Mouse (Mus musculus): ENCODE measurements around the gene Gm26602. TPM values are rescaled to one million over a fixed set of nuclear protein-coding genes. Genes with fewer than 3 reads are reported as not detected.

Gene Gm26602
- total RNA-seq, 2 experiments from 2014 or later: not detected

DNA sequence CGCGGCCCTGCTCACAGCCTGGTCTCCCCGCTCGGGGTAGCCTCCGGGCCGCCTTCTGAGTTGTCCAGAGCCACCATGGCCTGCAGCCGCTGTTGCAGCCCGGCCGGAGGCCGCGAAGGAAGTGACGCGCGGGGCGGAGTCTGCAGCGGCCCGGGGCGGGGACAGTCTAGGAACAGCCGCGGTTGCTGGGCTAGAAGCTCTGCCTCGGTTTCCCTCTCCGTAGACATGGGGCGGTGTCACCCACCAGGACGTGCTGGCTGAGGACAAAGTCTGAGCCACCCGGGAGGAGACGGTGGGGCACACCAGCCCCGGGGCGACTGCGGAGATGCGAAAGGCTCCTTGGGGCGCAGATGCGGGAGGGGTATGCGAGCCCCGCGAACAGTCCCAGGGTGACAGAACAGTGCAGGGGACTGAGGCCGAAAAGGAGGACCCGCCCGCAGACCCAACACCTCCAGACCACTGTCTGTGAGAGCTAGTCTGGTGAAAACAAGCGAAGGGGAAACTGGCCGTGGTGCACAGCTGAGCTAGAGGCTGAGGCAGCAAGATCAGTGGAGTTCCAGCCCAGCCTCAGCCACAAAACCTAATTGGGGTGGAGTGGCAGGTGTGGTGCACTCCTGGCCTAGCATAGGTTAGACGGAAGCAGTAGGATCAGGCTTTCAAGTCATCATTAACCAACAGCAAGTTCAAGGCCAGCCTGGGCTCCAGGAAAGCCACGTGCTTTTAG is 6.3 kb downstream of the Gm26602 start, which contains the start of gene Kiss1r:
Kiss1r (plus strand) TSS at position 164 of the 724 bp plus-strand sequence.
- peak; percentile 73 to 77 for DNase-seq (ENCODE audit: low spot score in 2 of 2)

DNA sequence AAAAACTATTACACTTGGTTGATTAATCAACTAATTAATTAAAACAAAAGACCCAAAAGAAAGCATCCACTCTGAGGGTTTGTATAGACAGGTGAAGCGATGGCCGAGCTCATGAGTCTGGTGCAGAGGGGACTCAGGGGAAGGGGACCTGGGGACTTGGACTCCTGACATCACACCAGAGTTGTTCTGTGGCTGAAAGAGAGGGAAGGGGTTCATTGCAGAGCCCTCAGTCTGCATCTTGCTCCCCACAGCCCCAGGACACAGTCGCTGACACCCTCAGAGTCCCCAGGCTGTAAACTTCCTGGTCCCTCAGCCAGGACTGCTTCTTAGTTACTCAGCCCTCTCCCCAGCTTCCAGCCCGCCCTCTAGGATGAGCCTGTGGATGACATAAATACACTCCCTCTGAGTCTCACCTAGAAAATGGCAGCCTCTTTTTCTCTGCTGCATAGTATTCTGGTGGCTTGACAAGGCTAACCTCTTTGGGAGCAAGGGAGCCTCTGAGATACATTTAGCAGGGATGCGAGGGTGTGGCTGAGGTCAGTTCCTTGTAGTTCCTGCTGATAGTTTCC is 7.0 kb downstream of the Gm26602 start:
- DNase-seq (ENCODE audit: low spot score in 2 of 2): no peak

DNA sequence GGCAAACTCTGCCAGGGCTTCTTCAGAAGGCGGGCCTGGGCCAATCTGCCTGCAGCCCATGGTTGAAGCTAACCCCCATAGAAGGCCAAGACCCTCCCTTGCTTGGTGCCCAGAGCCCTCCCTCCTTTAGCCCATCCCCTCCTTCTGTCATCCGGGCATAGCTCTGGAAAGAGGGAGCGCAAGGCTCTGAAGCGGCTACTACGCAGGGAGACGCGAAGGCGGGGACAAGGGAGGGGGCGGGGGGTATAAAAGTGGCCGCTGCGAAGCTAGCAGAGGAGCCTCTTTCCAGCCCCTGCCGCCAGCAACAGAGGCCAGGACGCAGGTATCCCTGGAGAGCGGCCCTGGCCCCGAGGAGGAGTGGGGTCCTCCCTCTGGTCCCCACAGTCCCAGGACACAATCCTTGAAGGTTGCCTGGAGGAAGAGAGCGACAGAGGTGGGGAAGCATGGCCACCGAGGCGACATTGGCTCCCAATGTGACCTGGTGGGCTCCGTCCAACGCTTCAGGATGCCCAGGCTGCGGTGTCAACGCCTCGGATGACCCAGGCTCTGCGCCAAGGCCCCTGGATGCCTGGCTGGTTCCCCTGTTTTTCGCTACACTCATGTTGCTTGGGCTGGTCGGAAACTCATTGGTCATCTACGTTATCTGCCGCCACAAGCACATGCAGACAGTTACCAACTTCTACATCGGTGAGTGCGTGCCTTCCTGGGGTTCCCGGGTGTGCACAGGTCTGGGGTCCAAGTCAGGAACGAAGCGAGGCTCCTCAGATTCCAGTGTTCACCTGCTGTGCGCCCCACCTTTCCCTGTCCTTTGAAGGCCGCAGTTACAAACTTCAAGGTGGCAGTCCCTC is 7.8 kb downstream of the Gm26602 start:
- no peak for DNase-seq (ENCODE audit: low spot score in 2 of 2)

DNA sequence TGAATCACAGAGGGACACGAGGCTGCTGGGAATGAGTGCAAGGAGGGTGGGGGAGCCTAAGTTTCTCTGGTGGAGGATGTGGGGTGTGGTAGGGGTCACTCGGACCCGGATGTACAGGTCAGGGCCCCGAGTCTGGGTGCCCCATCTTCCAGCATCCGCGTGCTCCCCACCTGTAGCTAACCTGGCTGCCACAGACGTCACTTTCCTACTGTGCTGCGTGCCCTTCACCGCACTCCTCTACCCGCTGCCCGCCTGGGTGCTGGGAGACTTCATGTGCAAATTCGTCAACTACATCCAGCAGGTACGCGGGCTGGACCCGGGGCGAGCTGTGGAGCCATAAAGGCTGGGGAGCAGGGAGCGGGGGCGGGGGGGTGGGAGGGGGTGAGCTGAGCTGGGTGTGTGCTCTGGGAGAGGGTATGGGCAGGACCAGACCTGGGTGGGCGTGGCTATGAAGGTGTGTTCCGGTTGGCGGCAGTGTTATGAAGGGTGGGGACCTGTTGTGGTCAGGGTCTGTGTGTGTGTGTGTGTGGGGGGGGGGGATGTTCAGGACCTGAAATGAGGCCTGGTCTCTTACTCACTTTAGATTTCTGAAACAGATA is 8.7 kb downstream of the Gm26602 start:
- DNase-seq (ENCODE audit: low spot score in 2 of 2): no peak

DNA sequence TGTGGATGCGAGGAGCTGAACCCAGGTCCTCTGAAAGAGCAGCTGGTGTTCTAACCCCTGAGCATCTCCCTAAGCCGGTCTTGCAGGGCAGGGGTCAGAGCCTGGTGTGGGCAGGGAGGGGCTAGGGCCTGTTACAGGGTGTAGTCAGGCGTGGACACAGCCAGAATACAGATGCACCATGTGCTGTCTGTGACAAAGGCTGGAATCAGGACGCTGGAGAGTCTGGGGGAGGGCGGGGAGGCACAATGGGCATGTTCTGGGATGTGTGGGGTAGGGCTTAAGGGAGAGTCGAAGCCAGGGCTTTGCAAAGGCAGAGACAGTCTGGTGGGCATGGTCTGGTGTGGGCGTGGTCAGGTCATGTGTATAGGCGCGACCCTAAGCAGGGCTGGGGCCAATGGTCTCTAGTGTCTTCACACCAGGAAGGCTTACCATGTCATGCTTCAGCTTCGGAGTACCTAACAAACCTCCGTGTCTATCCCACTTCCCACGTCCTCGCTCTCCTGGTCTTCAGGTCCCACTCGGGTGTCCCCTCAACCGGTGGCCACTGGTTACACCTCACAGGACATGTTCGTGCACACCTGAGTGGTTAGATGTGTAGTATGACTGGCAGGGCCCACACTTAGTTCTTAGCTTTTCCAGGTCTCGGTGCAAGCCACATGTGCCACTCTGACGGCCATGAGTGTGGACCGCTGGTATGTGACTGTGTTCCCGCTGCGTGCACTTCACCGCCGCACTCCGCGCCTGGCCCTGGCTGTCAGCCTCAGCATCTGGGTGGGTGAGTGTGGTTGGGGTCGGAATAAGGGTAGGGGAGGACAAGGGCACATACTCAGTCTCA is 9.6 kb downstream of the Gm26602 start:
- no peak for DNase-seq (ENCODE audit: low spot score in 2 of 2)

DNA sequence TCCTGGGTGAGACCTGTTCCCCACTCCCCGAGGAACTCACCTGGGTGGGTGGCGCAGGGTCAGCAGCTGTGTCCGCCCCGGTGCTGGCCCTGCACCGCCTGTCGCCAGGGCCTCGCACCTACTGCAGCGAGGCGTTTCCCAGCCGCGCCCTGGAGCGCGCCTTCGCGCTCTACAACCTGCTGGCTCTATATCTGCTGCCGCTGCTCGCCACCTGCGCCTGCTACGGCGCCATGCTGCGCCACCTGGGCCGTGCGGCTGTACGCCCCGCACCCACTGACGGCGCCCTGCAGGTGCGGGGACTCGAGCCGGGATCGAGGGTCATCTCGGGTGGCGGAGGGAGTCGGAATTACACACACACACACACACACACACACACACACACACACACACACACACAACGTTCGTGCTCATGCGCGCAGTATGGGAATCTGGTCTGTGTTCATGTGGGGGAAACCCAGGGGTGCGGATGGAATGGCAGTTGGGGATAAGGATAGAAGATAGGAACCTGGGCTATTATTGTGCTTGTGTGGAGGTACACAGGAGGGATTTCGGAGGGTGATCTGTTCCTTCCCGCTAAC is 10.4 kb downstream of the Gm26602 start, which contains the start of gene R3hdm4:
R3hdm4 (minus strand) TSS at position 251 of the 578 bp plus-strand sequence.
- no peak for DNase-seq (ENCODE audit: low spot score in 2 of 2)

DNA sequence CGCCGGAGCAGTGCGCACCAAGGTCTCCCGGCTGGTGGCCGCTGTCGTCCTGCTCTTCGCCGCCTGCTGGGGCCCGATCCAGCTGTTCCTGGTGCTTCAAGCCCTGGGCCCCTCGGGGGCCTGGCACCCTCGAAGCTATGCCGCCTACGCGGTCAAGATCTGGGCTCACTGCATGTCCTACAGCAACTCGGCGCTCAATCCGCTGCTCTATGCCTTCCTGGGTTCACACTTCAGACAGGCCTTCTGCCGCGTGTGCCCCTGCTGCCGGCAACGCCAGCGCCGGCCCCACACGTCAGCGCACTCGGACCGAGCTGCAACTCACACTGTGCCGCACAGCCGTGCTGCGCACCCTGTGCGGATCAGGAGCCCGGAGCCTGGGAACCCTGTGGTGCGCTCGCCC is 10.9 kb downstream of the Gm26602 start:
- no peak for DNase-seq (ENCODE audit: low spot score in 2 of 2)

DNA sequence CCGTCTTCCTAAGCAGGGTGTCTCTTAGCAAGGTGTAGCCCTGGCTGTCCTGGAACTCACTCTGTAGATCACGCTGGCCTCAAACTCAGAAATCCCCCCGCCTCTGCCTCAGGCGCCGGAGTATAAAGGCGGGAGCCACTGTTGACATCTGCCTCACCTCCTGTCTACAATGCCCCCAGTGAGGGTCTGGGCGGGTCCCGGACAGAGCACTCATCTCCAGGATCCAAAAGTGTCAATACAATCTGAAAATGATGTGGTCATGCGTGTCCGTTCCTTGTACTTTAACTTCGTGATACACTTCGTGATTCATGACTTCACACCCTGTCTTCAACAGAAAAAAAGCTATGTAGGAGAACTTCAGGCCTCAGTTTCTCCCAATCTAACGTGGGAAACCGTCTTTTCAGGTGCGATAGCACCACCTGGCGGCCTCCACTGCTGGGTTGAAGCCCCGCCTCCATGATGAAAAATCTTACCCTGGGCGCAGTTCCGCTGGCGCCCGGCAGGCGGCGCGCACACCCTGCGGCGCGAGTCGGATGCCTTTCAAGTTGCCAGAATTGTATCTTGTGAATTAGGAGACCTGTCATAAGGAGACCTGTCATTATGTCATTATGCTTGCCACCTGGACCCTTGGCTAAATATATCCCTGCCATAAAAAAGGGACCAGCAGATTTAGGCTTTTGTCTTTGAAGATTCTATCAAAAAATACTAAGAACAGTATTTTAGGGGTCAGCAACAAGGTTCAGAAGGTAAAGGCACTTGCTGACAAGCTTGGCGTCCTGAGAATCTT is 14.5 kb downstream of the Gm26602 start:
- DNase-seq (ENCODE audit: low spot score in 2 of 2): peak; percentile 86 to 87

DNA sequence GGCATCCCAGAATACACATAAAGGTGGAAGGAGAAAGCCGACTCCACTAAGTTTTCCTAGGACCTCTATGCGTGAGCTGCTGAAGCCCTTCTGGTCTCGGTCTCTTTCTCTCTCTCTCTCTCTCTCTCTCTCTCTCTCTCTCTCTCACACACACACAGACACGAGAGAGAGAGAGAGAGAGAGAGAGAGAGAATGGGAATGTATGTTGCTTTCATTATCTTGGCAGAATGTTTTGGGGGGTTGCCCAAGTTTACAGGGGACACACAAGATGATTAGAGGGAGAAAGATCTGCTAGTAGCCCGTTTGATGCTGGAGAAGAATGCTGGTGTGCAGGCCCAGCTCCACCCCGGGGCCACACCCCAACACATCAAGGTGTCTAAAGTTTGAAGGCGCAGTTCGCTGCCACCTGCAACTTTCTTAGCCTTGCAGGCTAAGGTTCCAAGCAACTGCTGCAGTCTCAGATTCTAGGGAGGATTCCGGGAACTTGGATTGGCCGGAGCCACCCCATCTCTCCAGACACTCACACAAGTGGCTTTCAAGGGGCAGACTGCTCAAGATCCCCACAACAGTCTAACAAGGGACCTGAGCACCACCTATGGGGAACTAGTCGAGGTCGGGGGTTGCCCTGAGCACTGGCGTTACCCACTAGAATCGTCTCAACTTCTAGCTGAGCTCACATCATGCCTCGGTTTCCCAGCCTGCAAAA is 15.3 kb downstream of the Gm26602 start:
- DNase-seq (ENCODE audit: low spot score in 2 of 2): no peak

DNA sequence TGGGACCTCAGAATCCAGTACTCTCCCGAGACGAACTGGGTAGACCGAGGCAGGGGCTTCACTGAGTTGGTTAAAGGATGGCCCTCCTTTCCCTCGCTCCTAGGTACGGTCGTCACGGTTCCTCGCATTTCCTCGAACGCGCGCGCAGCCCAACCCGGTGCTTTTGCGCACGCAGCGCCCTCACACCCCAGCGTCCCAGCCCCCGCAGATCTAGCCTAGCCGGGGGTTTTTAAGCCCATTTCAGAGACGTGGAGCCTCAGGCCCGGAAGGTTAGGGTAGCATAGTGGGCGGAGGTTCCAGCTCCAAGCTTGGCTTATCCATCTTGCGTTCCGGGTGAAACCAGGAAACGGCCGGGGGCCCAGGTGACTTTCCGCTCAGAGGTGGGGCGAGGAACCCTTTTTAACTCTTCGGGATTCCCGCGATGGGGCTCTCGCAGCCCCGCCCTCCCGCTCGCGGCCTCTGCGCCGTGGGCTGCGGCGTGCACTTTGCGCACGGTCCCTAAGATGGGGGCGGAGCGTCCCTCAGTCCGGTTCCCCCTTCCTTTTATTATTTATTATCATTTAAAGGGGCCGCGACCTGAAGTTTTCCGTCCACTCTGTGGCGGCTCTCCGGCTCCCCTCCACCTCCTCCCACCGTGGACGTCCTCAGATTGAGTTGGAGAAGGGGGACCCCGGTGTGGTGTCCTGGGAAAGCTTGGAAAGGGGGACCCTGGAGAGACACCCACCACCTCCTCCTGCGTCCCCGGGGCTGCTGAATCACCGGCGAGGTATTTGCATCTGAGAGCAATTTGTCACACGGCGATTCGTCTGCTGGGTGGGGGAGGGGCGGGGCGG is 16.1 kb downstream of the Gm26602 start, which contains the start of gene Arid3a:
Arid3a (plus strand) TSS at position 553 of the 833 bp plus-strand sequence.
- peak; percentile 66 to 75 for DNase-seq (ENCODE audit: low spot score in 2 of 2)

DNA sequence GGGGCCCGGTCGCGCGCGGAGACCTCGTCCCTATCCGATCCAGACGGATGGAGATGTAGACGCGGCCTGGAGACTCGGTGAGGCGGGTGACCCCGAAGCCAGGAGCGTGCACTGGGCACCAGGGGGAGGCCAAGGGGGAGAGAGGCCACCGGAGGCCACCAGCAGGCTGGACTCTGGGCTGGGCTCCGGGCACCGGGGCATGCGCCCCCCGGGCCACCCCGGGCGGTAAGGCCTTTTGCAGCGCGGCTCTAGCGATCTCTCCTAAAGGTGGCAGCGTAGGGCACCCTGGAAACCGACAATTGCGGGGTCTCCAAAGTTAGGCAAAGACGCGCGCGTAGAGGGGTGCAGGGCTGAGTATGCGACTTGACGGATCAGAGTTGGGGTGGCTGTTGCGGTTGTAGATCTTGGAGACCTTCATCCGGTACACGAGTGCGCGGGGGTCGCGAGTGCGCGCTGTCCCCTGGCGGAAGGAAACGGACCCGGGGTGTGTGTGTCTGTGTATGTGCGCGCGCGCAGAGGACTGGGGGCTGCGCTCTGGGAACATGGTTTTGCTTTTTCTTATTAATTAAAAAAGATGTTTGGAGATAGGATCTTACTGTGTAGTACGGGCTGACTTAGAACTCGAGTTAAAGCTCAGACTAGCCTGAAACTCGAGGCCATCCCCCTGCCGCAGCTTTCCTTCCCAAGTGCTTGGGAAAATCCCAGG is 16.8 kb downstream of the Gm26602 start:
- peak in 1 of 2 experiments; percentile 42 for DNase-seq (ENCODE audit: low spot score in 2 of 2)

DNA sequence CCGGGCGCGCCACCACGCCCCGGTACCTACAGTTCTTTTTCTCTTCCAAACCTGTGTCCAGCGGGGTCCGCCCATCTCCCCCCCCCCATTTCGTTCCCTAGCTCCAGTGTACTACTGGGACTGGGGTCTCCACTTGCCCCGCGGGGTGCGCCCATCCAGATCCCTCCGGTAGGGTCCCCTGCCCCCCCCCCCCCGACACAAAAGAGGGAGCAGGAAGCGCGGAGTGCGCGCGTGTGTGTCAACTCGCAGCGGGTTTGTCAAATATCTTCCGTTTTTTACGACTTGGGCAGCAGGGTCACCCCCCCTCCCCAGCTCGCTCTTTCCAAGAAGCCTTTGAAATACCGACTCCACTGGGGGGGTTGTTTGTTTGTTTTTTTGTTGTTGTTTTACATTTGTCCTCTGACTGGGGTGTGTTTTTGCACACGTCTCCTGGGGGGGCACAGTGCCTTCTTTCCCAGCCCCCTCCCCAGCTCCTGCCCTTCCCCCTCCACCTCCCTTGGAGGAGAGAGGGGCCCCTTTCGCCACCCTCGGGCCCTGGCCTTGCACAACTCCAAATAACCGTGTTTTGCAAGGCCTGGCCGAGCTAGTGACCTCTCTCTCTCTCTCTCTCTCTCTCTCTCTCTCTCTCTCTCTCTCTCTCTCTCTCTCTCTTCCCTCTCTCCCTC is 17.5 kb downstream of the Gm26602 start:
- peak in 1 of 2 experiments; percentile 43 for DNase-seq (ENCODE audit: low spot score in 2 of 2)

DNA sequence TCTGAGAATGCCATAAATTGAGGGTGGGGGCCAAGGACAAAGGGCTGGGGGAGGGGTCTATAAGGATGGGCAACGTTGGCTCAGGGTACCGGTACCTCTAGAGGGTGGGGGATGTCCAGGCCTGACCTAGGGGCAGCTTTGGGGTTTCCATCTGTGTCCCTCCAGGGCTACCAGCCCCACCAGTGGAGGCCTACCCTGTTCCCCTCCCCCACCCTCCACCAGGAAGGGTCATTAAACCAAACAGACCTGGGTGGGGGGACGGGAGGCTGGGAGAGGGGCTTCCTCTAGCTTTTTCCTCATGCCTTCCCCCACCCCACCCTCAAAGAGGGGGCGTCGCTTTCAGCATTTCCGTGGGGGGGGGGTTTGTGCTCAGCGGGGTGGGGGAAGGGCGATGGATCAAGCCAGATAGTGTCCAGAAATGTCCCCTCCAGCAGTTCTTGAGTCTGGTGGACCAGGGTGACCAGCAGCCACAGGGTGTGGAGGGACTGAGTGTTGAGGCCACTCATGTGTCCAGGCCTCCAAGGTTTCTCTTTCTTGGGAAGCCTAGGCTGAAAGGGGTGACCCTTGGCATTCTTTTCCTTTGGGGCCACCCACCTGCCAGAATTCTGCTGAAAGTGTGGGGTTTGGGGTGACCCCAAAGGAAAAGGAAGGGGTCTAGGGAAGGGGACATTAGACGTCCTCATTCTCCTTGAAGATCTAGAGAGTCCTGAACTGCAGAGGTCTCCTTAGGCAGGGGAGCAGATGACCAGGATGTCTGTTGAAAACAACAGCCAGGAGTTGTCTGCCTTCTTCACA is 18.4 kb downstream of the Gm26602 start:
- DNase-seq (ENCODE audit: low spot score in 2 of 2): no peak

DNA sequence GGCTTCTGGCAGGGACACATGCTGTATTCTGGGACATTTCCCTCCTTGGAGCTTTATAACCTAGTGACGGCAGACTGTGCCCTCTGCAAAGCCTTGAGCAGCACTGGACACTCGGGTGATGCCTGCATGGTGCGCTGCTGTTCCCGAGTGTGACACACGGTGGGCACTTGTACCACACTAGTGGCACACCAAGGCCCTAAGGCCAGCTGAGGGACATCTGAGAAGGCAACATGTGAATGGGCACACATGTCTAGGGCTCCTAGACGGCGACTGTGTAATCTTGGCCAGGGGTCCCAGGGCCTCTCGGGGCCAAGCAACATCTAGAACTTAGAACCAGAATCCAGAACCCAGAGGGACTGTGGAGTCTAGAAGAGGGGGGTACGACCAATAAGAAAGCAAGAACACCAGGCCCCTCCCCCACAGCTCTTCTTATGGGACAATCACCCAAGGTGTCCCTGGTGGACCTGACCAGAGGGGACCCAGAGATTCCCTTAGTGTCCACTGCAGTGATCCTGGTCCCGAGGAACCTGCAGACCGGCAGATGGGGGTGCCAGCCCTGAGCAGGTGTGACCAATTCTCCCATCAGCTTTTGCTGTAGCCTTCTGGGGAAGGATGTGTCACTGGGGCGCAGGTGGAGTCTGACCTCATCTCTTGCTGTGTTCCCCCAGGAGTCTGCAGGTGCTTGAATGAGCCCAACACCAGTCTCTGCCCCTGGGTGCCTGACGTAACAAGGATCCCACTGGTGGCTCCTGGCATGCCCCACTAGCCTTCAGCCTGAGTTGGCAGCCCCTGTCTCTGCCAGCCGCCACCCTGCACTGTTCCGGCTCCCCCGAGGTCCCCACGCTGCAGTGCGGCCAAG is 19.5 kb downstream of the Gm26602 start:
- DNase-seq (ENCODE audit: low spot score in 2 of 2): no peak

DNA sequence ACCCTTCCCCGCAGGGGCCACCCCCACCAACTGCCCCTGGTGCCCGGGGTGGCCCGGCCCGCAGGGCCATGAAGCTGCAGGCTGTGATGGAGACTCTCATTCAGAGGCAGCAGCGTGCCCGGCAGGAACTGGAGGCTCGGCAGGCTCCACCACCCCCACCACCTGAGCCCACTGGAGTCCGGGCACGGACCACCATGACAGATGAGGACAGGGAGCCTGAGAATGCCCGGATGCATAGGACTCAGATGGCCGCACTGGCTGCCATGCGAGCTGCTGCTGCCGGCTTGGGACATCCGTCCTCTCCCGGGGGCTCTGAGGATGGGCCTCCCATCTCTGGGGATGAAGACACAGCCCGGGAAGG is 20.1 kb downstream of the Gm26602 start:
- no peak for DNase-seq (ENCODE audit: low spot score in 2 of 2)
